Mouse (Mus musculus): ENCODE measurements around the gene Mthfsd.

DNA sequence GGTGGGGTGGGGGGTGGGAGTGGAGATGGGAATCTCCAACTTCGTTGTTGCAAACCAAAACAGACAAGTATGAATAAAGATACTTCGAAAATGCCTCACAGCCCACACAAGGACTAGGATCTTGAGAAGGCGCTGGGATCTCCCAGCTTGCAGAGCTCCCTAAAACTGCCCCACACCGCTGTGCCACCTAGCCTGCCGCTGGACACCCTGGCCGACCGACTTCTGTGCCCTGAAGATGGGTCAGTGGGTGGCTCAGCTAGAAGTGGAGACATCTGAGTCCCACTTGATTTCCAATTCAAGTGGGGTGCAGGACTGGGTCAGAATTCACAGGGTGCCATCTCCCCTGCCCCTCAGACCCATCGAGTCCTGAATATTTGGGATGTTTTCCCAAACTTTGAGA lies 13.5 kb upstream of the Mthfsd start:
- no peak for TF ChIP-seq CTCF (IDR thresholded peaks at IDR 0.05; ENCODE audit: control insufficient read depth, insufficient read depth, insufficient replicate concordance, low read depth, low read length)
- no peak for TF ChIP-seq POLR2A (IDR thresholded peaks at IDR 0.05; ENCODE audit: control insufficient read depth, low read depth, low read length)
